Mouse (Mus musculus): ENCODE measurements at regions not wholly inside any gene's neighbourhood (a gene's known extent, or its start where the extent isn't known, plus 50 kb on each side); places are given as distances from the start of the nearest gene placed in this dataset.

DNA sequence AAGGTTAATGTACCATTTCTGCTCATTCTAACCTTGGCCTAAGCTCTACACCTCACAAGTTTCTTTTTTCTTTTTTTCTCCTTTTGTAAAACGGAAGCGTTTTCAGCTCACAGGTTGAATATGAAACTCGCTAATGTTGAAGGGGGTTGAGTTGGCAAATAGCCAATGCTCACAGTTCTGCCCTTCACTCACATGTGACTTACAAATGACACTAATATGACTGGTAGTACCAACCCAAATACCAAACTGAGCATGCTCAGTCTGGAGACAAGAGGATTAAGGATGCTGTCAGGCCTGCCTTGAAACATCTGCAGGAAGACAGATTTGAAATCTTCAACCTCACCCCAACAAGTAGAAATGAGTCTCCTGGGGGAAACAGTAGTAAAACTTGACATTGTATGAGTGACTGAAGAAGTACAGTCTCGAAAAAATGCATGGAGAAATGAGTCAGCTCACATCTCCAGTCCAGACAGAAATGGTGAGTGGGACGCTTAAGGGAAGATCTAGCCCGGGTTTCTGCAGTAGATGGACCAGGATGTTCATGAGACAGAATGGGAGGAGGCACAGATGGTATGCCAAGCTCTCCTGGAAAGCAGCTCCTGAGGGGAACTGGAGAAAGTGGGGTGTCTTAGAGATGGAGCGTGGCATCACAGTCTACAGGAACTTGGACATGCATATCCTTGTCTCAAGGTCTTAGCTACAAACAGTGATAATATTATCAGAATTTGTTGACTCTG is 120.9 kb upstream of the Parp11 start:
- in situ Hi-C loops (cut with MboI; ENCODE audit: low sequenced_read_pairs in 2 of 2, unreplicated experiment in 2 of 2): no loop called here
- no peaks in the 10 kb centered on the region for H3K36me3 ChIP-seq (ENCODE audit: control insufficient read depth, insufficient read depth, low read length, poor library complexity, severe bottlenecking)
- no peak for TF ChIP-seq MAFK (IDR thresholded peaks at IDR 0.05; ENCODE audit: insufficient read depth, low read depth, low read length)
- H3K4me3 ChIP-seq (ENCODE audit: insufficient read depth in 1 of 2, low read depth in 1 of 2, low read length in 2 of 2, poor library complexity in 1 of 2, severe bottlenecking in 1 of 2): no peak overlapping the region
- H3K27ac ChIP-seq (ENCODE audit: insufficient read depth, low read depth, low read length, poor library complexity, severe bottlenecking): no peak overlapping the region
- H3K9ac ChIP-seq (ENCODE audit: insufficient read depth, low read depth, low read length, poor library complexity, severe bottlenecking): no peak overlapping the region
- DNase-seq (ENCODE audit: low read depth, low spot score): no peak
- no peaks in the 10 kb centered on the region for H3K9me3 ChIP-seq (ENCODE audit: control insufficient read depth, insufficient read depth, low read depth, low read length)
- no peaks in the 10 kb centered on the region for H3K4me1 ChIP-seq (ENCODE audit: control insufficient read depth in 2 of 2, insufficient read depth in 2 of 2, low read length in 2 of 2, poor library complexity in 1 of 2)

DNA sequence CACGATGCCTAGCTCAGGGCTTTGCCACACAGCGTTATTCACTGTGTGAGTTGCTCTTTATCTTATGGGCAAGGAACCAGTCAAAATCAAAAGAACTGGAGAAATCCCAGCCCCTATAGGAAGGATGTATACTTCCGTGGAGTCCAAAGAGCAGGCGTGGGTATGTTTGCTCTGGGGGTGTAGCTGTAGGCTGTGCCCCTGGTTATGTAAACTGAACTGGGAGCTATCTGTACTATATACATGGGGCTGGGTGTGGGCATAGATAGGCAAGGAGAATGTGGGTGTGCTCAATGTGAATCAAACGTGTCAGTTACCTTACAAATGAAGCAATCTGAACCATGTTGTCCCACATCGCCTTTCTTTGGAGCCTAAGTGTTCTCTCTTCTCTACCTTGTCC is 120.3 kb upstream of the Parp11 start:
- no peak for TF ChIP-seq CHD2 (IDR thresholded peaks at IDR 0.05; ENCODE audit: low read depth, low read length)
- no peak for TF ChIP-seq HCFC1 (IDR thresholded peaks at IDR 0.05; ENCODE audit: borderline replicate concordance, insufficient read depth, low read length)
- no peak for TF ChIP-seq ZNF384 (IDR thresholded peaks at IDR 0.05; ENCODE audit: low read depth, low read length)
- TF ChIP-seq MAFK (IDR thresholded peaks at IDR 0.05; ENCODE audit: insufficient read depth, low read depth, low read length): no peak
- TF ChIP-seq ZC3H11A (IDR thresholded peaks at IDR 0.05; ENCODE audit: borderline replicate concordance, low read depth, low read length): no peak
- in situ Hi-C loops (cut with MboI; ENCODE audit: low sequenced_read_pairs in 2 of 2, unreplicated experiment in 2 of 2): no loop called here
- no peak for DNase-seq (ENCODE audit: low read depth, low spot score)
- H3K4me3 ChIP-seq (ENCODE audit: insufficient read depth in 1 of 2, low read depth in 1 of 2, low read length in 2 of 2, poor library complexity in 1 of 2, severe bottlenecking in 1 of 2): no peak overlapping the region
- H3K4me1 ChIP-seq (ENCODE audit: control insufficient read depth in 2 of 2, insufficient read depth in 2 of 2, low read length in 2 of 2, poor library complexity in 1 of 2): no peaks in the 10 kb centered on the region
- no peak overlapping the region for H3K27ac ChIP-seq (ENCODE audit: insufficient read depth, low read depth, low read length, poor library complexity, severe bottlenecking)
- H3K9me3 ChIP-seq (ENCODE audit: control insufficient read depth, insufficient read depth, low read depth, low read length): no peaks in the 10 kb centered on the region
- no peak overlapping the region for H3K9ac ChIP-seq (ENCODE audit: insufficient read depth, low read depth, low read length, poor library complexity, severe bottlenecking)
- H3K36me3 ChIP-seq (ENCODE audit: control insufficient read depth, insufficient read depth, low read length, poor library complexity, severe bottlenecking): no peaks in the 10 kb centered on the region

DNA sequence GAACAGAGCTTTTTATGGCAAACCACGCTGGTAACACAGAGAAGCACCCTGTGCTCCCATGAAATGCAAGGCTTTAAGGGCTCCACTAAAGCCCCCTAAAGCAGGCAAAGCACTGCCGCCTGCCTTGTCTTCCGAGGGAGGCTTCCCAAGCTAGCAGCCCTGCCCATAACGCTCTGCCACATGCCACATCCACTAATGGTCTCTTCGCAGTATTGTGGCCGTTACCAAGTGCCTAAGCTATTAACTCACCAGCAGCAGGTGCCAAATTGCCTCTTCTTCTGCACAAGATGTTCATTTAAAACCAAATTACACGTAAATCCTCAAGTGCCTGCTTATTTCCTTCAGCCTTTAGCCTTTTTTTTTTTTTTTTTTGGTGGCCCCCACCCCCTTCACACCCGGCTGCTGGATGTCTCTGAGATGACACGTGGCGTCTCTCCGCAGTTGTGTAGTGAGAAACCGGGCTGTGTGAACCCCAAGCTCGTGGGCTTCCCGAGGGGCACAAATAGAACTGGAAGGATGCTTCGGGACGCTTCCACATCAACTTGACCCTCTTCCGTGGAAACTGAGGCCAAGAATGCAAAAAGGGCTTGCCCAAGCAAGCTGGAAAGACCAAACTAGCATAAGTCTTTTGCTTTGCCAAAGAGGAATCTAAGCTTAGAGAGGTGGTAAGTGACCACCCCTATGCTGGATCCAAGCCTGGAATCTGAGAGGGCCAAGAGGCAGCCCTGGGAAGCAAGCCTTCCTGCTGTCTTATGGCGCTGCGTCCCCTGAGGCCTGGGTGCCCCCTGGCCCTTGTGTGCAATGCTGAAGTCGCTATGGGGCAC is 117.2 kb upstream of the Parp11 start:
- Histone ChIP-seq H3K4me1 (ENCODE audit: control insufficient read depth in 2 of 2, insufficient read depth in 2 of 2, low read length in 2 of 2, poor library complexity in 1 of 2) (no peaks in the 10 kb centered on the region), H3K36me3 (ENCODE audit: control insufficient read depth, insufficient read depth, low read length, poor library complexity, severe bottlenecking) (no peaks in the 10 kb centered on the region), H3K4me3 (ENCODE audit: insufficient read depth in 1 of 2, low read depth in 1 of 2, low read length in 2 of 2, poor library complexity in 1 of 2, severe bottlenecking in 1 of 2) (peak overlapping the region; percentile 18 to 44; a peak in 1 of 4 replicates), H3K9ac (ENCODE audit: insufficient read depth, low read depth, low read length, poor library complexity, severe bottlenecking) (no peak overlapping the region), H3K27ac (ENCODE audit: insufficient read depth, low read depth, low read length, poor library complexity, severe bottlenecking) (no peak overlapping the region), H3K9me3 (ENCODE audit: control insufficient read depth, insufficient read depth, low read depth, low read length) (no peaks in the 10 kb centered on the region)
- DNase-seq (ENCODE audit: low read depth, low spot score): no peak
- TF ChIP-seq ZC3H11A (IDR thresholded peaks at IDR 0.05; ENCODE audit: borderline replicate concordance, low read depth, low read length) (no peak), CHD2 (IDR thresholded peaks at IDR 0.05; ENCODE audit: low read depth, low read length) (no peak), ZNF384 (IDR thresholded peaks at IDR 0.05; ENCODE audit: low read depth, low read length) (no peak; the same call in 1 of the 2 replicates), MAFK (IDR thresholded peaks at IDR 0.05; ENCODE audit: insufficient read depth, low read depth, low read length) (no peak), HCFC1 (IDR thresholded peaks at IDR 0.05; ENCODE audit: borderline replicate concordance, insufficient read depth, low read length) (no peak)
- in situ Hi-C loops (cut with MboI; ENCODE audit: low sequenced_read_pairs in 2 of 2, unreplicated experiment in 2 of 2): no loop called here

DNA sequence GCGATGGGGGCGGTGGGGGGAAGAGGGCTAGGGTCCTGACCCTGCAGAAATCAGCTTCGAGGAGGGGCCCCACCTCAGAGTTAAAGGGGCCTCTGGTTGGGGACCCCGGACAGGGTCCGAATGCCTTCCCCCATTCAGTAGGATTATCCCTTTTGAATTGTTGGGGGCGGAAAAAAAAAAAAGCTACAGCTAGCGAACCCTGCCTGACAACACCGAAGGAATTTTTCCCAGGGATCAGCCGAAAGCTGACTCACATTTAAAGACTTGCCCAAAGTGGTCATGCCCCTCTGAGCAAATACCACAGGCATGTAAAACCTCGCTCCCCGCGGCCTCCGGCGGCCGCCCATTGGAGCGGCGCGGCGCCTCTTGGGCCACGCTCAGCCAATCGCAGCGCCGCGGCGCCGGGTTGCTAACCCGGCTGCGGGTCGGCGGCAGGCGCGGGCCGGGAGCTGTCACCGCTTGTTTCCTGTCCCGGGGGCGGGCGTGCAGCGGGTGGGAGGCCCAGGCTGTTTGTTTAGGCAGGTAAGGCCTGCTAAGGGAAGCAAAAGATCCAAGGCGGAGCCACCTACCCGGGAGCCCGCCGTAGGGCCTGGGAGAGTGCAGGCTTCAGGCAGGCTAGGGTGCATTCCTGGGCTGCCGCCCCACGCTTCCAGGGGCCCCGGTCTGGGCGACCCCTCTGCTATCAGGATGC is 116.5 kb upstream of the Parp11 start:
- peak overlapping the region; percentile 41 for H3K9ac ChIP-seq (ENCODE audit: insufficient read depth, low read depth, low read length, poor library complexity, severe bottlenecking)
- peak overlapping the region; percentile 58 to 62 for H3K4me3 ChIP-seq (ENCODE audit: insufficient read depth in 1 of 2, low read depth in 1 of 2, low read length in 2 of 2, poor library complexity in 1 of 2, severe bottlenecking in 1 of 2)
- H3K27ac ChIP-seq (ENCODE audit: insufficient read depth, low read depth, low read length, poor library complexity, severe bottlenecking): no peak overlapping the region
- in situ Hi-C loops (cut with MboI; ENCODE audit: low sequenced_read_pairs in 2 of 2, unreplicated experiment in 2 of 2): no loop called here
- H3K36me3 ChIP-seq (ENCODE audit: control insufficient read depth, insufficient read depth, low read length, poor library complexity, severe bottlenecking): no peaks in the 10 kb centered on the region
- TF ChIP-seq ZNF384 (IDR thresholded peaks at IDR 0.05; ENCODE audit: low read depth, low read length) (peak; percentile 59; the same call in 1 of the 2 replicates), CHD2 (IDR thresholded peaks at IDR 0.05; ENCODE audit: low read depth, low read length) (no peak), HCFC1 (IDR thresholded peaks at IDR 0.05; ENCODE audit: borderline replicate concordance, insufficient read depth, low read length) (0 out of 2 replicates have a peak, but pooled peaks have one; percentile 24), MAFK (IDR thresholded peaks at IDR 0.05; ENCODE audit: insufficient read depth, low read depth, low read length) (no peak), ZC3H11A (IDR thresholded peaks at IDR 0.05; ENCODE audit: borderline replicate concordance, low read depth, low read length) (no peak)
- no peaks in the 10 kb centered on the region for H3K4me1 ChIP-seq (ENCODE audit: control insufficient read depth in 2 of 2, insufficient read depth in 2 of 2, low read length in 2 of 2, poor library complexity in 1 of 2)
- DNase-seq (ENCODE audit: low read depth, low spot score): peak; percentile 56
- H3K9me3 ChIP-seq (ENCODE audit: control insufficient read depth, insufficient read depth, low read depth, low read length): no peaks in the 10 kb centered on the region

Data from ES-E14 (cell line).